Mouse (Mus musculus) MEL (cell line): Measurements from ENCODE around the gene Gpr3. TPM values are rescaled to one million over a fixed set of nuclear protein-coding genes. Genes with fewer than 3 reads are reported as not detected.

Experiments
- DNase-seq: peaks from one replicate; pipeline ENCODE4 v3.0.0; 2011; ENCODE audit warnings: low read depth, low spot score
- H3K27ac ChIP-seq: 2 replicates; pipeline ENCODE4 v1.5.1; 2012; ENCODE audit warnings: low read depth, mild to moderate bottlenecking, control low read depth, low read length, moderate library complexity; ENCODE audit not compliant: control insufficient read depth
- H3K27me3 ChIP-seq, 2 experiments: fragments of 150-350 bp in 1 of 2; sonication (generic) in 1 of 2; 2 replicates each; pipeline ENCODE4 v1.6.1; 2012; ENCODE audit warnings: low read length in 2 of 2, mild to moderate bottlenecking in 2 of 2, improper control_type of control experiment in 1 of 2, moderate library complexity in 1 of 2; ENCODE audit not compliant: insufficient read depth in 2 of 2, control insufficient read depth in 1 of 2
- H3K36me3 ChIP-seq, 2 experiments: 2 replicates each; pipeline ENCODE4 v1.6.1; 2012 to 2014; ENCODE audit warnings: low read length in 2 of 2, improper control_type of control experiment in 1 of 2, inconsistent platforms in 1 of 2, mild to moderate bottlenecking in 1 of 2; ENCODE audit not compliant: insufficient read depth in 2 of 2, control insufficient read depth in 1 of 2
- H3K4me1 ChIP-seq, 2 experiments: fragments of 150-350 bp in 1 of 2; sonication (generic) in 1 of 2; 2 replicates each; pipeline ENCODE4 v1.6.1; 2012; ENCODE audit warnings: low read length in 2 of 2, improper control_type of control experiment in 1 of 2, mild to moderate bottlenecking in 1 of 2; ENCODE audit not compliant: insufficient read depth in 2 of 2, control insufficient read depth in 1 of 2
- H3K4me3 ChIP-seq, 2 experiments: fragments of 150-350 bp in 1 of 2; sonication (generic) in 1 of 2; 2 replicates each; pipeline ENCODE4 v1.5.1; 2012; ENCODE audit warnings: low read depth in 2 of 2, low read length in 2 of 2, mild to moderate bottlenecking in 2 of 2, moderate library complexity in 2 of 2, control low read depth in 1 of 2, improper control_type of control experiment in 1 of 2; ENCODE audit not compliant: control insufficient read depth in 1 of 2, insufficient read depth in 1 of 2
- H3K79me2 ChIP-seq: 2 replicates; pipeline ENCODE4 v1.6.1; 2012; ENCODE audit warnings: mild to moderate bottlenecking, low read length, moderate library complexity; ENCODE audit not compliant: control insufficient read depth, poor library complexity, insufficient read depth
- H3K9ac ChIP-seq: 2 replicates; pipeline ENCODE4 v1.6.1; 2012; ENCODE audit warnings: low read depth, mild to moderate bottlenecking, control low read depth, low read length, moderate library complexity; ENCODE audit not compliant: control insufficient read depth, poor library complexity, severe bottlenecking
- H3K9me3 ChIP-seq: fragments of 150-350 bp; sonication (generic); replicated peaks from 2 replicates; pipeline ENCODE4 v1.6.1; 2012; ENCODE audit warnings: mild to moderate bottlenecking, low read length, improper control_type of control experiment, moderate library complexity; ENCODE audit not compliant: insufficient read depth
- BHLHE40 ChIP-seq: IDR thresholded peaks from 2 replicates; pipeline ENCODE4 v1.6.1; 2012; ENCODE audit warnings: low read depth, mild to moderate bottlenecking, inconsistent platforms, low read length, improper control_type of control experiment, borderline replicate concordance
- CHD1 ChIP-seq: IDR thresholded peaks from 2 replicates; pipeline ENCODE4 v1.6.1; 2012; ENCODE audit warnings: low read depth, mild to moderate bottlenecking, inconsistent platforms, low read length, improper control_type of control experiment
- CHD2 ChIP-seq: IDR thresholded peaks from 2 replicates; pipeline ENCODE4 v1.6.1; 2011; ENCODE audit warnings: low read length, improper control_type of control experiment
- EP300 ChIP-seq, 2 experiments: IDR thresholded peaks; 2 replicates each; pipeline ENCODE4 v1.6.1; 2011; ENCODE audit warnings: improper control_type of control experiment in 2 of 2, low read length in 2 of 2, low read depth in 1 of 2, mild to moderate bottlenecking in 1 of 2
- ETS1 ChIP-seq: IDR thresholded peaks from 2 replicates; pipeline ENCODE4 v1.6.1; 2012; ENCODE audit warnings: low read depth, mild to moderate bottlenecking, inconsistent platforms, low read length, improper control_type of control experiment, moderate library complexity
- GABPA ChIP-seq: IDR thresholded peaks from 2 replicates; pipeline ENCODE4 v1.6.1; 2012; ENCODE audit warnings: low read depth, mild to moderate bottlenecking, inconsistent platforms, low read length, improper control_type of control experiment, moderate library complexity
- HCFC1 ChIP-seq: IDR thresholded peaks from 2 replicates; pipeline ENCODE4 v1.6.1; 2012; ENCODE audit warnings: low read depth, mild to moderate bottlenecking, inconsistent platforms, low read length, improper control_type of control experiment, moderate library complexity
- JUND ChIP-seq: IDR thresholded peaks from 2 replicates; pipeline ENCODE4 v1.6.1; 2011; ENCODE audit warnings: low read depth, mild to moderate bottlenecking, improper control_type of control experiment, low read length
- KAT2A ChIP-seq: conservative IDR thresholded peaks from 2 replicates; pipeline ENCODE4 v1.6.1; 2012; ENCODE audit warnings: low read depth, low read length, improper control_type of control experiment, inconsistent platforms
- MEF2A ChIP-seq: IDR thresholded peaks from 2 replicates; pipeline ENCODE4 v1.6.1; 2014; ENCODE audit warnings: low read depth, mild to moderate bottlenecking, inconsistent platforms, low read length, improper control_type of control experiment; ENCODE audit not compliant: poor library complexity, insufficient replicate concordance, severe bottlenecking; ENCODE audit errors: extremely low read depth
- MXI1 ChIP-seq: IDR thresholded peaks from 2 replicates; pipeline ENCODE4 v1.6.1; 2011; ENCODE audit warnings: mild to moderate bottlenecking, low read depth, low read length, improper control_type of control experiment
- MYB ChIP-seq: IDR thresholded peaks from 2 replicates; pipeline ENCODE4 v1.6.1; 2011; ENCODE audit warnings: mild to moderate bottlenecking, low read depth, low read length, improper control_type of control experiment
- NELFE ChIP-seq: IDR thresholded peaks from 2 replicates; pipeline ENCODE4 v1.6.1; 2011; ENCODE audit warnings: low read depth, low read length, improper control_type of control experiment
- NRF1 ChIP-seq: IDR thresholded peaks from 2 replicates; pipeline ENCODE4 v1.6.1; 2014; ENCODE audit warnings: low read depth, mild to moderate bottlenecking, inconsistent platforms, low read length, improper control_type of control experiment, moderate library complexity; ENCODE audit not compliant: poor library complexity, insufficient read depth, severe bottlenecking
- POLR2A ChIP-seq, 2 experiments: IDR thresholded peaks; 2 replicates each; pipeline ENCODE4 v1.6.1; 2011 to 2012; ENCODE audit warnings: low read length in 2 of 2, mild to moderate bottlenecking in 2 of 2, control low read depth in 1 of 2, improper control_type of control experiment in 1 of 2, low read depth in 1 of 2, moderate library complexity in 1 of 2; ENCODE audit not compliant: control insufficient read depth in 1 of 2, insufficient read depth in 1 of 2, poor library complexity in 1 of 2
- POLR2AphosphoS5 ChIP-seq: IDR thresholded peaks from 2 replicates; pipeline ENCODE4 v1.6.1; 2012; ENCODE audit warnings: low read depth, borderline replicate concordance, mild to moderate bottlenecking, inconsistent platforms, low read length, moderate library complexity, mixed read lengths
- RCOR1 ChIP-seq: IDR thresholded peaks from 2 replicates; pipeline ENCODE4 v1.6.1; 2012; ENCODE audit warnings: low read depth, mild to moderate bottlenecking, inconsistent platforms, low read length, improper control_type of control experiment
- SIN3A ChIP-seq: IDR thresholded peaks from 2 replicates; pipeline ENCODE4 v1.6.1; 2012; ENCODE audit warnings: low read length, improper control_type of control experiment, inconsistent platforms
- TCF12 ChIP-seq: IDR thresholded peaks from 2 replicates; pipeline ENCODE4 v1.6.1; 2014; ENCODE audit warnings: low read depth, mild to moderate bottlenecking, inconsistent platforms, low read length, improper control_type of control experiment, moderate library complexity
- UBTF ChIP-seq: IDR thresholded peaks from 2 replicates; pipeline ENCODE4 v1.6.1; 2012; ENCODE audit warnings: low read depth, mild to moderate bottlenecking, inconsistent platforms, low read length, improper control_type of control experiment, moderate library complexity, borderline replicate concordance; ENCODE audit not compliant: insufficient read depth
- ZC3H11A ChIP-seq: IDR thresholded peaks from 2 replicates; pipeline ENCODE4 v1.6.1; 2012; ENCODE audit warnings: low read depth, mild to moderate bottlenecking, inconsistent platforms, low read length, improper control_type of control experiment
- ZKSCAN1 ChIP-seq: IDR thresholded peaks from 2 replicates; pipeline ENCODE4 v1.6.1; 2012; ENCODE audit warnings: low read depth, mild to moderate bottlenecking, inconsistent platforms, low read length, improper control_type of control experiment, moderate library complexity
- ZMIZ1 ChIP-seq: IDR thresholded peaks from 2 replicates; pipeline ENCODE4 v1.6.1; 2012; ENCODE audit warnings: low read depth, mild to moderate bottlenecking, inconsistent platforms, low read length, improper control_type of control experiment, moderate library complexity
- ZNF384 ChIP-seq: IDR thresholded peaks from 2 replicates; pipeline ENCODE4 v1.6.1; 2012; ENCODE audit warnings: low read depth, mild to moderate bottlenecking, inconsistent platforms, low read length, improper control_type of control experiment
- polyA plus RNA-seq, 2 experiments: library from polyadenylated mRNA; stranded (reverse) in 1 of 2; unstranded in 1 of 2; fragments of >175 nt in 1 of 2; fragments of >200 nt in 1 of 2; gene quantifications; 2 replicates each; pipeline versions ENCODE4 v1.2.1 to v1.2.4; 2012; ENCODE audit warnings: low replicate concordance in 2 of 2, low read depth in 1 of 2; ENCODE audit not compliant: insufficient read length in 2 of 2, insufficient read depth in 1 of 2, missing spikeins in 1 of 2
- total RNA-seq: library from RNA; depleted of rRNA; stranded (reverse); fragments of 300-350 nt; gene quantifications from 2 replicates; pipeline ENCODE4 v1.2.3, GENCODE M21; 2012

Gene Gpr3
- total and polyA plus RNA-seq, 3 experiments = 0.08 to 0.35 TPM; not detected in 1

DNA sequence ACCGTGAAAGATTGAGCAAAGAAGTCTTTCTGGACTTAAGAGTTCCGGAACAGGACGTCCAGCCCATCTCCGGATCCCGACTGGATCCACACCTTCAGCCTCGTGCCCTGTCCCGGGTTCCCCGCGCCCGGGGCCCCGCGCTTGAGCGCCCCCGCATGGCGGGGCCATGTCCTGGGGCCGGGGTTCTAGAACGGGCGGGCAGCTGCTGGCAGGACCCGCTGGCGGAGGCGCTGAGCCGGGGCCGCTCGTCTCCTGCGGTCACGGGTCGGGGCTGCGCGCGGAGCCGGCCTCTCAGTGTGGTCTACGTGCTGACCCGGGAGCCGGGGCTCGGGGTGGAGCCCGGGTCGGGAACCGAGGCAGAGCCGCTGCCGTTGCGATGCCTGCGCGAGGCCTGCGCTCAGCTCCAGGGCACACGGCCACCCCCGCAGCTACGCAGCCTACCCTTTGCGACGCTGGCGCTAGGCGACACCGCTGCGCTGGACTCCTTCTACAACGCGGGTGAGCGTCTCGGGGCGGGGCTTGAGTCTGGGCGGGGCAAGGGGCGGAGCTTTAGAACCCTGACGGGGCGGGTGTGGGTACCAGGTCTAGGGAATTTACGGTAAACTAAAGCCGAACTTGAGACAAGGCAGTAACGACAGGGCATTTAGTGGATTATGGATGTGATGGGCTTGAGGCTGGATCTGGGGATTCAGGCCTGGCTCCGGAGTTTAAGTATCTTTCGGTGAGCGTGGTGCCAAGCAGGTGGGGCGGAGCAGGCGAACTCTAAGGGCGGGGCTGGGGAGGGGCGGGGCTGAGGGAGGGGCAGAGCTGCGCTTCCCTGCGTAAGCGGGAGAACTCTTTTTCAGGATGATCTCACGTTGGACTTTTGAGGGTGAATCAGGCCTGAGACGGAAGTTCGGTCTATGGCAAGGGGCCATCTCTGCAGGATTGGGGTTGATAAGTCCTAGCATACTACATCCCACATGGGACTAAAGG lies 28.9 kb upstream of the Gpr3 start (continued):
- TF ChIP-seq NELFE (peak; percentile 68), ETS1 (0 out of 2 replicates have a peak, but pooled peaks have one; percentile 8), POLR2A (IDR thresholded peaks at IDR 0.05; ENCODE audit: control insufficient read depth in 1 of 2, insufficient read depth in 1 of 2, low read depth in 1 of 2, low read length in 2 of 2, poor library complexity in 1 of 2) (peak; percentile 70 to 83; a peak in 3 of 4 replicates), BHLHE40 (no peak), CHD1 (no peak)

GRCm38 (mm10) chr4:133240490-133240921 lies 28.2 kb upstream of the Gpr3 start, which contains the start of gene Map3k6:
Gene Map3k6 (plus strand): TSS chr4:133240818.
- TF ChIP-seq GABPA (no peak), MXI1 (peak; percentile 66; the same call in 1 of the 2 replicates)
- DNase-seq = peak; percentile 72
- Histone ChIP-seq H3K9me3 (no peaks in the 10 kb centered on the region), H3K27ac (peak within 1 kb of the TSS; percentile 94), H3K36me3 (peaks cover 0 to 34% of the 10 kb centered on the region in 2 experiments; a peak in 2 of 4 replicates), H3K9ac (peak within 1 kb of the TSS; percentile 74), H3K27me3 (no peaks in the 10 kb centered on the region), H3K4me1 (peaks cover 10 to 53% of the 10 kb centered on the region in 2 experiments), H3K79me2 (peaks cover 8% of the 10 kb centered on the region), H3K4me3 (peak within 1 kb of the TSS; percentile 75 to 85)

DNA sequence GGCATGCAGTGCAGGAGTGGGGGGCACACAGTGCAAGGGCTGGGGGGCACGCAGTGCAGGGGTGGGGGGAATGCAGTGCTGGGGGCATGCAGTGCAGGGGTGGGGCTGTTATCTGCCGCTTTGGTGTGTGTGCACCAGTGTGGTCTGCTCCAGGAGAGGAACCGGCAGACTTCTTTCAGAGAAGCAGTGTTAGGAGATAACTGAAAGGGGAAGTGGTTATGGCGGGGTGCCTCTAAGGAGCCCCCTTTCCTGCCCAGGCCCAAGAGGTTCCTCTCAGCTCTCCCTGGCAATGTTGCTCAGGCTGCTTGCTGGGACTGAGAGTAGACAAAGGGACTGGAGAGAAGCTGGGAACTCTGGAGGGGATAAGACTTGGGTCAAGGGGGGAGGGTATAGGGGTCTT lies 25.6 kb upstream of the Gpr3 start:
- Histone ChIP-seq H3K4me3 (no peak overlapping the region), H3K27me3 (no peaks in the 10 kb centered on the region), H3K79me2 (peaks cover 8% of the 10 kb centered on the region), H3K27ac (peak overlapping the region; percentile 73), H3K9ac (no peak overlapping the region), H3K4me1 (peaks cover 0 to 34% of the 10 kb centered on the region in 2 experiments; a peak in 3 of 4 replicates), H3K9me3 (no peaks in the 10 kb centered on the region), H3K36me3 (peaks cover 0 to 14% of the 10 kb centered on the region in 2 experiments; a peak in 2 of 4 replicates)
- peak; percentile 97 for DNase-seq
- TF ChIP-seq TCF12 (peak; percentile 92), MEF2A (no peak), ZC3H11A (no peak), HCFC1 (no peak; the same call in 1 of the 2 replicates), MXI1 (peak; percentile 35; the same call in 1 of the 2 replicates), UBTF (no peak), ZMIZ1 (no peak), ZKSCAN1 (no peak), ETS1 (peak; percentile 83), ZNF384 (no peak), NELFE (no peak), EP300 (IDR thresholded peaks at IDR 0.05; ENCODE audit: low read depth in 1 of 2, low read length in 2 of 2) (peak; percentile 96 to 99), MYB (no peak), GABPA (no peak), NRF1 (no peak), JUND (0 out of 2 replicates have a peak, but pooled peaks have one; percentile 63), CHD1 (no peak), POLR2A (IDR thresholded peaks at IDR 0.05; ENCODE audit: control insufficient read depth in 1 of 2, insufficient read depth in 1 of 2, low read depth in 1 of 2, low read length in 2 of 2, poor library complexity in 1 of 2) (no peak), RCOR1 (peak; percentile 88), POLR2AphosphoS5 (no peak), CHD2 (peak; percentile 54), SIN3A (peak; percentile 84), KAT2A (no peak)
